Mouse (Mus musculus): Measurements from ENCODE around the gene Slc2a5.

Gene Slc2a5

GRCm38 (mm10) chr4:150119055-150119454 is at the start of gene Slc2a5:
Gene Slc2a5 (plus strand): TSS chr4:150119283.
- in situ Hi-C loops (cut with MboI): no loop called here

- in situ Hi-C loops (cut with MboI): no loop called here
Observed at GRCm38 (mm10) chr4:150070136-150070535, 48.9 kb upstream of the Slc2a5 start.

- in situ Hi-C loops (cut with MboI): no loop called here
Observed at GRCm38 (mm10) chr4:150072416-150073101, 46.5 kb upstream of the Slc2a5 start.

- in situ Hi-C loops (cut with MboI): no loop called here
Observed at GRCm38 (mm10) chr4:150073102-150073473, 46.0 kb upstream of the Slc2a5 start.

- in situ Hi-C loops (cut with MboI): no loop called here
Observed at GRCm38 (mm10) chr4:150075350-150075749, 43.7 kb upstream of the Slc2a5 start.

GRCm38 (mm10) chr4:150076147-150076546 is 42.9 kb upstream of the Slc2a5 start:
- in situ Hi-C loops (cut with MboI): no loop called here

- in situ Hi-C loops (cut with MboI): no loop called here
Observed at GRCm38 (mm10) chr4:150078646-150079045, 40.4 kb upstream of the Slc2a5 start.

GRCm38 (mm10) chr4:150079244-150079643 is 39.8 kb upstream of the Slc2a5 start:
- in situ Hi-C loops (cut with MboI): no loop called here

GRCm38 (mm10) chr4:150080330-150080967 is 38.6 kb upstream of the Slc2a5 start:
- in situ Hi-C loops (cut with MboI): no loop called here

GRCm38 (mm10) chr4:150085366-150085765 is 33.7 kb upstream of the Slc2a5 start:
- in situ Hi-C loops (cut with MboI): no loop called here

- in situ Hi-C loops (cut with MboI): no loop called here
Observed at GRCm38 (mm10) chr4:150086841-150087160, 32.3 kb upstream of the Slc2a5 start.

GRCm38 (mm10) chr4:150087161-150087889 is 31.8 kb upstream of the Slc2a5 start, which contains the start of gene Gpr157:
Gene Gpr157 (plus strand): TSS chr4:150087365.
- in situ Hi-C loops (cut with MboI): no loop called here

- in situ Hi-C loops (cut with MboI): no loop called here
Observed at GRCm38 (mm10) chr4:150087890-150088530, 31.1 kb upstream of the Slc2a5 start.

- in situ Hi-C loops (cut with MboI): no loop called here
Observed at GRCm38 (mm10) chr4:150089121-150089520, 30.0 kb upstream of the Slc2a5 start.

- in situ Hi-C loops (cut with MboI): loop anchor here (5.0 kb wide), 1 partner anchor 55 kb away; no protein-coding TSS in a partner anchor
Observed at GRCm38 (mm10) chr4:150091887-150092582, 27.0 kb upstream of the Slc2a5 start.

- in situ Hi-C loops (cut with MboI): loop anchor here (5.0 kb wide), 1 partner anchor 55 kb away; no protein-coding TSS in a partner anchor
Observed at GRCm38 (mm10) chr4:150092583-150092902, 26.5 kb upstream of the Slc2a5 start.

GRCm38 (mm10) chr4:150093560-150094462 is 25.3 kb upstream of the Slc2a5 start:
- in situ Hi-C loops (cut with MboI): loop anchor here (5.0 kb wide), 1 partner anchor 57 kb away; no protein-coding TSS in a partner anchor

- in situ Hi-C loops (cut with MboI): loop anchor here (5.0 kb wide), 1 partner anchor 57 kb away; no protein-coding TSS in a partner anchor
Observed at GRCm38 (mm10) chr4:150094463-150094789, 24.7 kb upstream of the Slc2a5 start.

- in situ Hi-C loops (cut with MboI): no loop called here
Observed at GRCm38 (mm10) chr4:150096309-150096708, 22.8 kb upstream of the Slc2a5 start.

- in situ Hi-C loops (cut with MboI): no loop called here
Observed at GRCm38 (mm10) chr4:150097847-150098246, 21.2 kb upstream of the Slc2a5 start.

GRCm38 (mm10) chr4:150098880-150099279 is 20.2 kb upstream of the Slc2a5 start:
- in situ Hi-C loops (cut with MboI): no loop called here

All from mature B cell (primary cell).